31 mouse cellular contexts compared by ENCODE assay signal in genomic region chr17:66708748-66709147, GRCm38 (mm10).
DNase-seq lines count a peak whose midpoint lies in the region; ATAC-seq and TF ChIP-seq lines count a peak whose summit lies in the region.
"Had no signal": no experiment of that assay in that cellular context is flagged by ENCODE, and none has a peak within 500 bp of the region (broad histone marks: within the 10 kb centered on the region; RNA-seq: fewer than 3 reads in every experiment).

No protein-coding gene starts in this region.

- no peaks in the 10 kb centered on the region for H3K9me3 ChIP-seq in lung, embryonic 14.5 days (ENCODE audit: low read depth, low read length)
- H3K9me3 ChIP-seq in lung, postnatal 0 days (ENCODE audit: low read length) = no peaks in the 10 kb centered on the region
- H3K9me3 ChIP-seq in intestine, embryonic 16.5 days (ENCODE audit: control insufficient read depth, low read length) = no peaks in the 10 kb centered on the region
- H3K9me3 ChIP-seq: embryonic facial prominence, embryonic 10.5 days; embryonic facial prominence, embryonic 13.5 days; forebrain, embryonic 12.5 days; forebrain, embryonic 15.5 days; heart, embryonic 12.5 days; heart, embryonic 15.5 days; hindbrain, embryonic 10.5 days; hindbrain, embryonic 13.5 days had no signal

- H3K27ac ChIP-seq in lung, embryonic 14.5 days (ENCODE audit: low read depth) = no peak overlapping the region
- H3K27ac ChIP-seq in lung, postnatal 0 days (ENCODE audit: low read length) = no peak overlapping the region
- no peak overlapping the region for H3K27ac ChIP-seq in intestine, embryonic 16.5 days (ENCODE audit: low read length)
- H3K27ac ChIP-seq: embryonic facial prominence, embryonic 10.5 days; embryonic facial prominence, embryonic 13.5 days; forebrain, embryonic 12.5 days; forebrain, embryonic 15.5 days; heart, embryonic 15.5 days; hindbrain, embryonic 10.5 days; hindbrain, embryonic 13.5 days had no signal

- H3K4me3 ChIP-seq in lung, embryonic 14.5 days (ENCODE audit: low read depth, low read length) = no peak overlapping the region
- no peak overlapping the region for H3K4me3 ChIP-seq in lung, adult 2 months (replicated peaks; ENCODE audit: extremely low read depth, low read depth, low read length)
- H3K4me3 ChIP-seq in lung, postnatal 0 days (ENCODE audit: low read depth, low read length) = no peak overlapping the region
- no peak overlapping the region for H3K4me3 ChIP-seq in intestine, embryonic 16.5 days (ENCODE audit: low read length)
- H3K4me3 ChIP-seq: embryonic facial prominence, embryonic 10.5 days; embryonic facial prominence, embryonic 13.5 days; erythroblast, embryonic 14.5 days; forebrain, embryonic 12.5 days; forebrain, embryonic 15.5 days; heart, embryonic 12.5 days; heart, embryonic 15.5 days; hindbrain, embryonic 10.5 days; hindbrain, embryonic 13.5 days had no signal

- H3K4me1 ChIP-seq in lung, embryonic 14.5 days (ENCODE audit: insufficient read depth) = peaks cover 17% of the 10 kb centered on the region
- no peaks in the 10 kb centered on the region; the same call in 1 of the 2 replicates for H3K4me1 ChIP-seq in lung, adult 2 months (ENCODE audit: control insufficient read depth, insufficient read depth, low read length)
- H3K4me1 ChIP-seq in lung, postnatal 0 days (ENCODE audit: insufficient read depth, low read depth, low read length) = 0 out of 2 replicates have a peak, but pooled peaks cover 5% of the 10 kb centered on the region
- peaks cover 20% of the 10 kb centered on the region for H3K4me1 ChIP-seq in intestine, embryonic 16.5 days (ENCODE audit: control insufficient read depth, insufficient read depth, low read length)
- H3K4me1 ChIP-seq: forebrain, embryonic 15.5 days had no signal

- ATAC-seq in lung, embryonic 14.5 days (ENCODE audit: insufficient read depth) = peak; percentile 48; the same call in 1 of the 2 replicates
- peak; percentile 51 for ATAC-seq in lung, postnatal 0 days
- peak; percentile 31 for ATAC-seq in intestine, embryonic 16.5 days
- ATAC-seq: forebrain, embryonic 15.5 days; Patski had no signal

- H3K9ac ChIP-seq in lung, embryonic 14.5 days = no peak overlapping the region
- no peak overlapping the region for H3K9ac ChIP-seq in lung, postnatal 0 days (replicated peaks; ENCODE audit: low read depth)
- H3K9ac ChIP-seq in intestine, embryonic 16.5 days (ENCODE audit: low read depth, low read length) = no peak overlapping the region
- H3K9ac ChIP-seq: embryonic facial prominence, embryonic 13.5 days; forebrain, embryonic 12.5 days; forebrain, embryonic 15.5 days; heart, embryonic 12.5 days; heart, embryonic 15.5 days; hindbrain, embryonic 13.5 days had no signal

- DNase-seq in lung, embryonic 14.5 days = peak; percentile 15
- no peak for DNase-seq in lung, adult 2 months
- peak; percentile 56 for DNase-seq in lung, postnatal 0 days (ENCODE audit: low spot score)
- no peak for DNase-seq in lung, postnatal 14 days
- peak; percentile 73 for DNase-seq in lung, postnatal 36 days
- DNase-seq in cerebellum, adult 9-10 months = no peak
- no peak for DNase-seq in cerebellum, adult 18-20 months
- DNase-seq: adrenal gland, postnatal 10 days; adrenal gland, postnatal 36 days; B cell, adult 2 months; cerebellum, adult 2 months; cerebellum, postnatal 10 days; cerebellum, postnatal 36 days; embryo, embryonic 11 days; gastrocnemius, postnatal 25 days; heart, adult 18-20 months; heart, postnatal 10 days; heart, postnatal 36 days had no signal

- TF ChIP-seq POLR2A in lung, adult 2 months (IDR thresholded peaks at IDR 0.05; ENCODE audit: borderline replicate concordance, extremely low read depth, low read depth, low read length) = no peak

- WGBS in lung, embryonic 14.5 days = 72% methylated on average over 4 of the region's 4 CpGs
- WGBS in lung, adult 2 months = 75% methylated on average over 4 of the region's 4 CpGs
- 62% methylated on average over 4 of the region's 4 CpGs for WGBS in lung, postnatal 0 days
- WGBS in intestine, embryonic 16.5 days = 71% methylated on average over 4 of the region's 4 CpGs

- H3K27me3 ChIP-seq in lung, embryonic 14.5 days (ENCODE audit: insufficient read depth, low read length) = no peaks in the 10 kb centered on the region
- H3K27me3 ChIP-seq in lung, postnatal 0 days (replicated peaks; ENCODE audit: insufficient read depth, low read length) = no peaks in the 10 kb centered on the region
- no peaks in the 10 kb centered on the region for H3K27me3 ChIP-seq in intestine, embryonic 16.5 days (replicated peaks; ENCODE audit: control insufficient read depth, insufficient read depth, low read length)
- H3K27me3 ChIP-seq: CH12.LX; embryonic facial prominence, embryonic 13.5 days; forebrain, embryonic 12.5 days; forebrain, embryonic 15.5 days; heart, embryonic 12.5 days; heart, embryonic 15.5 days; hindbrain, embryonic 13.5 days; Patski had no signal

- no peak for TF ChIP-seq CTCF in lung, embryonic 14.5 days (IDR thresholded peaks at IDR 0.05; ENCODE audit: low read depth)
- no peak for TF ChIP-seq CTCF in lung, adult 2 months (IDR thresholded peaks at IDR 0.05; ENCODE audit: insufficient read depth, low read length)
- no peak for TF ChIP-seq CTCF in lung, postnatal 0 days (IDR thresholded peaks at IDR 0.05)

- H3K36me3 ChIP-seq in lung, embryonic 14.5 days (ENCODE audit: insufficient read depth) = no peaks in the 10 kb centered on the region
- H3K36me3 ChIP-seq in lung, postnatal 0 days (ENCODE audit: insufficient read depth, low read length) = no peaks in the 10 kb centered on the region
- H3K36me3 ChIP-seq in intestine, embryonic 16.5 days (ENCODE audit: control insufficient read depth, insufficient read depth, low read length) = no peaks in the 10 kb centered on the region
- H3K36me3 ChIP-seq: embryonic facial prominence, embryonic 10.5 days; embryonic facial prominence, embryonic 13.5 days; forebrain, embryonic 12.5 days; forebrain, embryonic 15.5 days; G1E; heart, embryonic 12.5 days; heart, embryonic 15.5 days; hindbrain, embryonic 10.5 days; hindbrain, embryonic 13.5 days had no signal

- no peak overlapping the region for H3K4me2 ChIP-seq in lung, embryonic 14.5 days
- no peak overlapping the region for H3K4me2 ChIP-seq in lung, postnatal 0 days (replicated peaks; ENCODE audit: low read depth, low read length)
- H3K4me2 ChIP-seq in intestine, embryonic 16.5 days (ENCODE audit: low read depth, low read length) = no peak overlapping the region
- H3K4me2 ChIP-seq: embryonic facial prominence, embryonic 13.5 days; forebrain, embryonic 12.5 days; forebrain, embryonic 15.5 days; heart, embryonic 12.5 days; heart, embryonic 15.5 days; hindbrain, embryonic 13.5 days had no signal

- no peak for TF ChIP-seq EP300 in lung, postnatal 0 days (IDR thresholded peaks at IDR 0.05)

Comparison
In these comparisons a context has a peak if more than half of its experiments do, and no peak if none do; other contexts are left out.
1. DNase-seq: peak in lung, embryonic 14.5 days (single experiment), lung, postnatal 0 days (single experiment) and lung, postnatal 36 days (single experiment); none in lung, adult 2 months (single experiment), lung, postnatal 14 days (single experiment), cerebellum, adult 9-10 months (single experiment) and cerebellum, adult 18-20 months (0 of 2).
2. Peak in every context shown above with its lines, with median percentiles within 50 percentile points of each other: ATAC-seq.